Mouse (Mus musculus) kidney, embryonic 14.5 days (tissue): ENCODE results near the gene Npsr1. TPM values are rescaled to one million over a fixed set of nuclear protein-coding genes. Genes with fewer than 3 reads are reported as not detected.

Experiments
- ATAC-seq: fragments of 200-750 bp; cut with Nextera tagmentation; 2 replicates; pipeline ENCODE4 v1.8.0; 2017; ENCODE audit warnings: moderate number of reproducible peaks, mild to moderate bottlenecking, moderate TSS enrichment, moderate library complexity; ENCODE audit not compliant: low FRiP score, low TSS enrichment
- H3K27ac ChIP-seq: fragments of 300-500 bp; sonication (generic); 2 replicates; pipeline ENCODE4 v1.5.1; 2014; ENCODE audit warnings: low read depth, mild to moderate bottlenecking, low read length, moderate library complexity, mixed read lengths
- H3K27me3 ChIP-seq: fragments of 300-500 bp; sonication (generic); 2 replicates; pipeline ENCODE4 v1.6.1; 2014; ENCODE audit warnings: mild to moderate bottlenecking, low read length; ENCODE audit not compliant: control insufficient read depth, insufficient read depth
- H3K36me3 ChIP-seq: fragments of 300-500 bp; sonication (generic); 2 replicates; pipeline ENCODE4 v1.6.1; 2014; ENCODE audit warnings: low read length, mixed read lengths; ENCODE audit not compliant: control insufficient read depth, insufficient read depth
- H3K4me1 ChIP-seq: fragments of 300-500 bp; sonication (generic); 2 replicates; pipeline ENCODE4 v1.6.1; 2014; ENCODE audit warnings: low read length, mixed read lengths; ENCODE audit not compliant: control insufficient read depth, insufficient read depth
- H3K4me2 ChIP-seq: fragments of 300-500 bp; sonication (generic); replicated peaks from 2 replicates; pipeline ENCODE4 v1.6.1; 2014; ENCODE audit warnings: low read depth, mild to moderate bottlenecking, low read length
- H3K4me3 ChIP-seq: fragments of 300-500 bp; sonication (generic); 2 replicates; pipeline ENCODE4 v1.5.1; 2014; ENCODE audit warnings: mild to moderate bottlenecking, low read length
- H3K9ac ChIP-seq: fragments of 300-500 bp; sonication (generic); 2 replicates; pipeline ENCODE4 v1.6.1; 2014; ENCODE audit warnings: low read depth, mild to moderate bottlenecking, low read length, moderate library complexity
- H3K9me3 ChIP-seq: fragments of 300-500 bp; sonication (generic); 2 replicates; pipeline ENCODE4 v1.6.1; 2016; ENCODE audit warnings: low read length; ENCODE audit not compliant: control insufficient read depth
- WGBS: fragments of 180-500 bp; shearing (Covaris S2); extraction: QIAGEN DNeasy Blood & Tissue Kit; methylation state at CpG from one replicate; pipeline ENCODE4 v1.1.7; 2014; 5-methylcytosine and 5-hydroxymethylcytosine counted together
- polyA plus RNA-seq: library from polyadenylated mRNA; unstranded; fragments of >200 nt; fragmentation: Nextera tagmentation; extraction: Ambion mirVana; gene quantifications from 2 replicates; pipeline ENCODE4 v1.2.1, GENCODE M21; 2014

Npsr1 gene
- 0.46 TPM in 1 of 2 replicates, not detected in the other for polyA plus RNA-seq

DNA sequence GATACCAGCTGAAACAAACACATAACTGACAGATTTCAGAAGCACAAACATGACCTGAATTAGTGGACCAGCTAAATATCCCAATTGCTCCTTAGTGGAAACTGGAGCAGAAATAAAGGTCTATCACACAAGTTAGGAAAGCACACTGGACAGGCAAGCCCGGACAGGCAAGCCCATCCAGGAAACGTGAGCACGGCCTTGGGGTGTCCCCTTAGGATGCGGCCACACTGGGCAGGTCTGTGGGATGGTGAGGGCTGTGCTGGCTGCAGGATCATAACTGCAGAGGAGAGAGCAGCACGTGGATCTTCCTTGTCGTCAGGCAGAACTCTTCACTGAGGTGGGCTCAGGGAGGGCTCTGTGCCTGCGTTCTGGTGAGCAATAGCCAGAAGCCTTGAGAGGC, at the start of gene Npsr1:
TSS of gene Npsr1 (plus strand) at position 301 of the 400 bp plus-strand sequence.
- WGBS, result 71% methylated on average over 7 of the region's 7 CpGs
- Histone ChIP-seq H3K27ac (no peak within 1 kb of the TSS), H3K4me1 (no peaks in the 10 kb centered on the region), H3K4me3 (no peak within 1 kb of the TSS), H3K9ac (no peak within 1 kb of the TSS), H3K27me3 (no peaks in the 10 kb centered on the region), H3K9me3 (no peaks in the 10 kb centered on the region), H3K4me2 (no peak within 1 kb of the TSS), H3K36me3 (no peaks in the 10 kb centered on the region)
- ATAC-seq, result no peak

DNA sequence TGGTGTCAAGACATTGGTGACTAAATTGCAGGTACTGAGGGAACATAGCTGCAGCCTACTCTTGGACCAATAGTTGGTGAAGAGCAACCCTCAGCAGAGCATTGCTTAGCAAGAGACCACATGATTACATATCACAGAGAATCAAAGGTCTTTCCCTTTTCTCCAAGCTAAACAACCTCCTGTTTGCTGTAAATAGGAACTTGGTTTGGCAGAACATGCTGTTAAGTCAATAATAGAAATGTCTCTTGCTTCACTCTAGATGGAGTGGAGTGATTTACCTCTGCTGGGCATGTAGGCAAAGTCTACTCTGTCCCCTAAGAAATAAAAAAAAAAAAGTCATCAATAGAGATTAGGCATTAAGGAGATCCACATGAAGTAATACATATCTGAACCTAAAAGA, 46.3 kb upstream of the Npsr1 start:
- no peaks in the 10 kb centered on the region for H3K36me3 ChIP-seq
- no peak overlapping the region for H3K27ac ChIP-seq
- no peaks in the 10 kb centered on the region for H3K4me1 ChIP-seq
- no peak overlapping the region for H3K9ac ChIP-seq
- no peak overlapping the region for H3K4me2 ChIP-seq
- H3K4me3 ChIP-seq, result no peak overlapping the region
- no peak for ATAC-seq
- H3K27me3 ChIP-seq, result no peaks in the 10 kb centered on the region
- no peaks in the 10 kb centered on the region for H3K9me3 ChIP-seq

DNA sequence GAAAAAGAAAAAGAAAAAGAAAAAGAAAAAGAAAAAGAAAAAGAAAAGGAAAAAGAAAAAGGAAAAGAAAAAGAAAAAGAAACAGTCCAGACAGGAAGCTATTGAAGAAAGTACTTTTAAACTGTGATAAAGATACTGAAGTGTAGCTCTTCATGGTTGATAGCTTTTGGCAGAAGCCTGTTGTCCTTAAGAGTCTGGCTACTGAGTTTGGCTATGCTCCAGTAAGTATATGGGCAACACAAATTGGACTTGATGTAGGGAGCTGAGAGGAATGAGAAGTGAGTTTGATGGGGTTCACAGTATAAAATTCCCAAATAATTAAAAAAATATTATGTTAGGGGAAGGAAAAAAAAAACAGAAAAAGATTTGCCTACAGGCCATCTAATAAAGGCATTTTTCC, 34.5 kb upstream of the Npsr1 start:
- Histone ChIP-seq H3K4me1 (no peaks in the 10 kb centered on the region), H3K9ac (no peak overlapping the region), H3K9me3 (no peaks in the 10 kb centered on the region), H3K27me3 (no peaks in the 10 kb centered on the region), H3K27ac (no peak overlapping the region), H3K4me2 (no peak overlapping the region), H3K36me3 (no peaks in the 10 kb centered on the region), H3K4me3 (no peak overlapping the region)
- ATAC-seq, result no peak

DNA sequence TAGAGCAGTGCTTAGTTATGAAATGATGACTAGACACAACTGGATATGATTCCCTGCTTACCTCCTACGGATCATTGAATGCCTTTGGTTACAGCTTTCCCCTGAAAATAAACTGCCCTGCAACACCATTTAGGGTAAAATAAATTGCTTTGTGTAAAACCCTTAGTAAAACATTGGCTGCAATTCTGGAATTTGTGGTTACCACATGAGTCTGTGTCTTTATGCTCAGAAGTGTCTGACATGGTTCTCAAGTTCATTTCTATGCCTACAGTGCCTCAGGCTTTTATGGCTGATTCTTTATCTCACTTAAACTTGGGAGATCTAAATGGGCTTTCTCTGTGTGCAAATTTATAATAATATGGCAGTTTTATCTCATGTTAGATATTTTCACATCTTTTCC, 26.1 kb upstream of the Npsr1 start:
- no peak overlapping the region for H3K27ac ChIP-seq
- no peaks in the 10 kb centered on the region for H3K4me1 ChIP-seq
- H3K27me3 ChIP-seq, result no peaks in the 10 kb centered on the region
- ATAC-seq, result no peak
- H3K36me3 ChIP-seq, result no peaks in the 10 kb centered on the region
- whole genome bisulfite sequencing, result 85% methylated on average over 1 of the region's 1 CpGs
- no peak overlapping the region for H3K4me2 ChIP-seq
- H3K9ac ChIP-seq, result no peak overlapping the region
- H3K4me3 ChIP-seq, result no peak overlapping the region
- no peaks in the 10 kb centered on the region for H3K9me3 ChIP-seq

DNA sequence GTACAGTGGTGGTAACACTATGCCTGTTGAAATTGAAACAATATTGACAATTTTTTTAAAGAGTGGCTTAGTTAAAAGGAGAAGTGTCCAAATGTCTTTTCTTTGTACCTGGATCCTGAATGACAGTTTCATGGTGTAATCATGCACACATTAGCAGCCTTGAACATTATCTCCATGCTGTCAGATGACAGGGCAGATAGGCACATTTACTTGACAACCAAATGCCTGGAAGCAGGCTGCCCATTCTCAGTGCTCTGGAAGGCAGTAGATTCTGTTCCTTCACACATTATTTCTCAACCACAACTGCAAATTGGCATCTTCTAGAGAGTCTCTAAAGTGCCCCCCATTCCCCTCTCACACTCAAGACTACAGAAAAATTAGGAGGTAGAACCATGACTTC, 20.2 kb upstream of the Npsr1 start:
- Histone ChIP-seq H3K4me1 (no peaks in the 10 kb centered on the region), H3K36me3 (no peaks in the 10 kb centered on the region), H3K27ac (no peak overlapping the region), H3K9me3 (no peaks in the 10 kb centered on the region), H3K4me3 (no peak overlapping the region), H3K27me3 (no peaks in the 10 kb centered on the region), H3K9ac (no peak overlapping the region), H3K4me2 (no peak overlapping the region)
- no peak for ATAC-seq

DNA sequence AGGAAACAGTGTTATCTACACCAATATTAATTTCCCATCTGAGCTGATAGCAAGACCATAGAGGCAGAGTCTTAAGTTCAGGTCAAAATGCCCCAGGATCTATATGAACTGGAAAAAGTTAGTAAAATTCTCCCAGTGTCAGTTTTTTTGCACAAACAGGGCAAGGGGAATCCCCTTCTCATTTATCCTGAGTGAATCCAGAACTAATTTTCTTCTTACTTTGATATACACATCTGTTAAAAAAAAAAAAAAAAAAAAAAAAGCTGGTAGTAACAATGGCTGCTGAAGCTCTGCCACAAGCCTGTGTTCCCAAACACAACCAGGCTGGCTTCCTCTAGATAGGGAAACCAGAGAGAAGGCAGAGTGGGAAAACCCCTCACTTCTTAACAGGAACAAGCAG, 5.9 kb upstream of the Npsr1 start:
- H3K9ac ChIP-seq, result no peak overlapping the region
- no peaks in the 10 kb centered on the region for H3K9me3 ChIP-seq
- H3K27me3 ChIP-seq, result no peaks in the 10 kb centered on the region
- no peak for ATAC-seq
- no peak overlapping the region for H3K4me3 ChIP-seq
- no peak overlapping the region for H3K27ac ChIP-seq
- no peak overlapping the region for H3K4me2 ChIP-seq
- no peaks in the 10 kb centered on the region for H3K36me3 ChIP-seq
- no peaks in the 10 kb centered on the region for H3K4me1 ChIP-seq

DNA sequence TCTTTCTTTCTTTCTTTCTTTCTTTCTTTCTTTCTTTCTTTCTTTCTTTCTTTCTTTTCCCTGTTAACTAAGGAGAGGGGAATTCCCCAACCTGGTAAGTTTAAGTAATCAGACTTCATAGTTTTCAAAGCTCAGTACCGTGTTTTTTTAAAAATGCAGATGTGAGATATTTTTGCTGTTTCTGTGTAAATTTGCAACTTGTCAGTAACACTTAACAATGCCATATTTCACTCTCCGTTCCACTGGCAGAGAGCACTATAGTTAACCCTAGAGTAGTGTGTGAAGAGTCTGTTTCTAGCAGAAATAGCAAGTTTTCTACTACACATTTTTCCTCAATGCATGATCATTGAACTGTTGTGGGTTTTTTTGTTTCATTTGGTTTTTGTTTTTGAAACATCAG, 730 bp downstream of the Npsr1 start:
- Histone ChIP-seq H3K27ac (no peak overlapping the region), H3K4me1 (no peaks in the 10 kb centered on the region), H3K9me3 (no peaks in the 10 kb centered on the region), H3K9ac (no peak overlapping the region), H3K4me3 (no peak overlapping the region), H3K27me3 (no peaks in the 10 kb centered on the region), H3K4me2 (no peak overlapping the region), H3K36me3 (no peaks in the 10 kb centered on the region)
- WGBS, result 50% methylated on average over 2 of the region's 2 CpGs
- ATAC-seq, result no peak

DNA sequence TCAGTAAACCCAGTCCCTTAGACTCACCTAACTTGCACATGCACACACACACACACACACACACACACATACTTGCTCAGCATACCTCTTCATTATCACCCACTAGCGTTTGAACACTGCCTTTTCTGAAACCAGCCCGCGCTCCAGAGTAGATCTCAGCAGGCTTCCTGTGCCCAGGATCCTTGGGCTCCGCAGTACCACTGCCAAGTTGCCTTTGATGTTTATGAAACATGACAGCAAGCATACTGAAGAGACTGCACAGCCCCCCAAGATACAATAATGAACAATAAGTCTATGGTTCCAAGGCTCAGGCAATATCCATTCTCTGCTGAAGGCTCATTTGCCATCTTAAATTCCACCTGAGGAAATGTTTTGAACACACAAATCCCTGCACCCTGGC, 1.8 kb downstream of the Npsr1 start:
- Histone ChIP-seq H3K27ac (no peak overlapping the region), H3K4me1 (no peaks in the 10 kb centered on the region), H3K27me3 (no peaks in the 10 kb centered on the region), H3K4me3 (no peak overlapping the region), H3K4me2 (no peak overlapping the region), H3K9ac (no peak overlapping the region), H3K9me3 (no peaks in the 10 kb centered on the region), H3K36me3 (no peaks in the 10 kb centered on the region)
- no peak for ATAC-seq
- whole genome bisulfite sequencing, result 89% methylated on average over 4 of the region's 4 CpGs

DNA sequence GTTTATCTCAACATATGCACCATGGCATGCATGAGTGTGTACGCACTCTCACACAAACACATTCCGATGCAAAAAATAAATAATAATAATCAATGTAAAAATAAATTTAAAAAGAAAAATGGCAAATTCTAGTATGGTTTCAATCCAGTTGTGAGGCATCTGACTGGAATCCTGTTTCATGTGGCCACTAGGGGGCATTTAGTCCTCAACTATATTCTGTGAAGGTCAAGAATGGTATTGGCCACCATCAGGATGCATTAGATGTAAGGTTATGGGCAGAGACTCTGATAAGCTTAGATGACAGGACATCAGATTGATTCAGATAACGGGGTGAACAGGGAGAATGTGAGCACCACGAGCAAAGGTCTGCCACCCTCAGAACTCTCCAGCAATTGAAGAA, 21.6 kb downstream of the Npsr1 start:
- no peaks in the 10 kb centered on the region for H3K4me1 ChIP-seq
- H3K9ac ChIP-seq, result no peak overlapping the region
- no peak for ATAC-seq
- H3K4me2 ChIP-seq, result no peak overlapping the region
- H3K4me3 ChIP-seq, result no peak overlapping the region
- H3K9me3 ChIP-seq, result no peaks in the 10 kb centered on the region
- no peaks in the 10 kb centered on the region for H3K36me3 ChIP-seq
- WGBS, result 63% methylated on average over 4 of the region's 4 CpGs
- no peaks in the 10 kb centered on the region for H3K27me3 ChIP-seq
- H3K27ac ChIP-seq, result no peak overlapping the region

DNA sequence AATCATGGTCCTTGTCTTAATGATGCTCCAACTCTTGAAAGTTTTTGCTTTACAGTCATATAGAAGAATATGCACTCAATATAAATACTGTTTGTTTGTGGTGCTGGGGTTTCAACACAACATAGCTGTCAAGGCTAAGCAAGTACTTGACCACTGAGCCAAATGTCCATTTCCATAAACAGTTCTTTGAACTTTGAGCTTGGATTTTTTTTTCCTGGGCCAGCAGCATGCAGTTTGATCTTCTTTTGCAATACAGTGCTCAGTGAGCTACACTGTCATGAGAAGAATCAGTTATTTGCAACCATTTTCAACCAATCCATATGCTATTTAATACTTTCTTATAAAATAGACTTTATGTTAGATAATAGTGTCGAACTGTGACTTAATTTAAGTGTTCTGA, 35.3 kb downstream of the Npsr1 start:
- ATAC-seq, result no peak
- no peak overlapping the region for H3K9ac ChIP-seq
- H3K36me3 ChIP-seq, result no peaks in the 10 kb centered on the region
- H3K9me3 ChIP-seq, result no peaks in the 10 kb centered on the region
- no peak overlapping the region for H3K4me2 ChIP-seq
- H3K27ac ChIP-seq, result no peak overlapping the region
- no peaks in the 10 kb centered on the region for H3K4me1 ChIP-seq
- no peaks in the 10 kb centered on the region for H3K27me3 ChIP-seq
- WGBS, result 91% methylated on average over 1 of the region's 1 CpGs
- no peak overlapping the region for H3K4me3 ChIP-seq
